Mouse (Mus musculus): ENCODE data around the gene Wap.

Wap gene

GRCm38 (mm10) chr11:6597523-6597922 lies 40.9 kb downstream of the Wap start:
- DNase-seq (ENCODE audit: low spot score in 2 of 2): no peak

DNA sequence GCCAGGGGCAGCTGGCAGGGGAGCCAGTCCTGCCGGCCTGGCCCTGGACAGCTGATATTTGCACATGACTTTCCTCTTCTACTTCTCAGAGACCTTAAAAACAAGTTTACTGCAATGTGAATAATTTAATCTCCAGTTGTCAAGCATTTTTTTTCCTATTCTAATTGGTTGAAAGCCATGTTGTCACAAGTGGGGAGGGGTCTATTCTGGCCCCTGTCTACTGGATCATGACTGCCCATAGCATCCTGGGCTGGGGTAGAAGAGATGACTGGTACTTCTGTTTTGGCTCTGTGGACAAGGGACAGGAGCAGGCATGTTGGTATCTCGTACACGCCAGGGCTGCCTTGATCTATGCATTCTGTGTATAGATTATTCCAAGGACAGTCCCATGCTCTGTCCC lies 41.8 kb downstream of the Wap start:
- no peak for DNase-seq (ENCODE audit: low spot score in 2 of 2)

- no peak for DNase-seq (ENCODE audit: low spot score in 2 of 2)
These were observed 42.2 kb downstream of the Wap start for GRCm38 (mm10) chr11:6596205-6596604.

GRCm38 (mm10) chr11:6595339-6595738 lies 43.1 kb downstream of the Wap start:
- DNase-seq (ENCODE audit: low spot score in 2 of 2): no peak

- no peak for DNase-seq (ENCODE audit: low spot score in 2 of 2)
These were observed 43.6 kb downstream of the Wap start for GRCm38 (mm10) chr11:6594845-6595244.

DNA sequence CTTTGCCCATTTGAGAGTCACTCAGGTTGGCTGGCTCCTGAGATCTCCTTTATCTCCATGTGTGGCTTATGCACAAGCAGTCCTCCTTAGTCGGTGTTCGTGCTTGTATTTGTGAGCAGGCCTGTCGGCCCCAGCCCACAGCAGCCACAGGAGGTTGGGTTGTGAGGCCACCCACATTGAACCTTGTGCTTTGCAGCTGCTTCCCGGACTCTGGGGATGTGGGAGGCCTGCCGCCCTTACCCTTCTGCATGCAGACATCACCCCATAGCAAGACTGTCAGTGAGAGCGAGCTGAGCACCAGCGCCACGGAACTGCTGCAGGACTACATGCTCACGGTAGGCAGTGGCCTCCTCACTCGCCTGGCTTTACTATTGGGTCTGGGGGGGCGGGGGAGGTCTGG lies 45.0 kb downstream of the Wap start:
- no peak for DNase-seq (ENCODE audit: low spot score in 2 of 2)

DNA sequence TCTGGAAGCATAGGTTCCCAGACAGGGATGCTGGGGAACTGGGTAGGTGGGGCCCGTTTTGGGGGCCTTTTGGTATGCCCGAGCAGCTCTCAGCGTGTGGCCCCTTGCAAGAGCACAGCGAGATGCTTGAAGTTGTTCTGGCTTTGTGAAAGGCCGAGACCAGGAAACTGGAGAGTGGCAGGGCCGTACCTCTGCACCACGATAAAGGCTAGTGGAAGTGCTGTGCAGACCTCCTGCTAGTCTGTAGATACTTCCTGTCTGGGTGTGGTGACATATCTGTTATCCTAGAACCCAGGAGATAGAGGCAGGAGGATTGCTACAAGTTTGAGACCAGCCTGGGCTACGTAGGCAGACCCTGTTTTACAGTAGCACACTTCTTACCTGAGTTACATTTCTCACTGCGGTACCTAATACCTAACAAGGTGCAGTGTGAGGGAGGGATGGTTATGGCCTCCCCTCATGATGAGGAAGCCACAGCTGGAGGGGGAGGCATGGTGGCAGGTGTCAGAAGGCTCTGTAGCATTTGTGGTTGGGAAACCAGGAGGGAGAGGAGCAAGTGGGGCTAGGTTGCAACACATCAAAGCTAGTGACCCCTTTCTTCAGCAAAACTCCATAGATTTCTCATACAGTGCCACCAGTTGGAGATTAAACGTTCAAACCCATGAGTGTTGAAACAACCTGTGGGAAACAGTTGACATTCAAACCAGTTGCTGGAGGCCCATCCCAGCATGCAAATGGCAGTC lies 47.3 kb downstream of the Wap start:
- no peak for DNase-seq (ENCODE audit: low spot score in 2 of 2)

DNA sequence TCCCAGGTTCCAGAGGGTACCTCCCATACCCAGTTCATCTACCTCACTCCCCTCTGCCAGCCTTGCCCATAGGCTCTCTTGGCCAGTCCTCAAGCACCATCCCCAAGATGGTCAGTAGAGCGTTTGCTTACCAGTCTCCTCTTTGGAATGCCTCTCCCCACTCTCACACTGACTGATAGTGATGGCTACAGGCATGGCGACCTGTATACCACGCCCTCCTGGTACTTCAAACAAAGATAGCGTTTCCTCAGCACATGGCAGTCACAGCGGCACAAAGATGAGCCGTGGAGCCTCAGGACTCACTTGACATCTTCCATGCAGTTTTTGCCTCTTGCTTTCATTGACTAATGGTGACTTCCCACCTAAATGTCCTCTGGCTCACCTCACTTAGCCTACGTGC lies 48.6 kb downstream of the Wap start:
- DNase-seq (ENCODE audit: low spot score in 2 of 2): no peak

DNA sequence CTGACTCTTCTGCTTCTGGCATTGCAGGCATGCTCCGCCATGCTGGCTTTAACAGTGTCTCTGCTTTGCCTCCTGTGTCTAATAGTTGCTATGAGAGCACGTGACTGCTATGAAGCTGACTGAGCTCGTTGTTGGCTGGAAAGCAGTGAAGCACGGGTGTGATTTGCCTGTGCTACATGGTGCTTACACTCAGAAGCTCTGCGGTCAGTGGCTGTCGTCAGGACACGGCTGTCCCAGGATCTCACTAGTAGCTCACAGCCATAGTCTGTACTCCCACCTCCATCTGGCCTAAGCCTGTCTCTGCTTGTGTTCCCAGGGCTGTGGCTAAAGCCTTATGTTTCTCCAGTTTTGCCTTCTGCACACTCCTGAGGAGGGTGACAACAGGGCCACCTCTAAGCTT lies 50.1 kb downstream of the Wap start:
- no peak for DNase-seq (ENCODE audit: low spot score in 2 of 2)

GRCm38 (mm10) chr11:6587249-6587940 lies 51.0 kb downstream of the Wap start:
- no peak for DNase-seq (ENCODE audit: low spot score in 2 of 2)

GRCm38 (mm10) chr11:6586660-6587059 lies 51.8 kb downstream of the Wap start:
- DNase-seq (ENCODE audit: low spot score in 2 of 2): no peak

GRCm38 (mm10) chr11:6585748-6586147 lies 52.7 kb downstream of the Wap start:
- no peak for DNase-seq (ENCODE audit: low spot score in 2 of 2)
